Mouse (Mus musculus): ENCODE measurements around the gene Hist1h2bf.
A peak's percentile ranks its signal among the peaks of the same experiment; 100 is the strongest.
"Not testable (repeated sequence)": the region's sequence is repeated elsewhere in the genome, so short reads cannot be mapped to it uniquely, and the experiment has no call there.

Gene Hist1h2bf

DNA sequence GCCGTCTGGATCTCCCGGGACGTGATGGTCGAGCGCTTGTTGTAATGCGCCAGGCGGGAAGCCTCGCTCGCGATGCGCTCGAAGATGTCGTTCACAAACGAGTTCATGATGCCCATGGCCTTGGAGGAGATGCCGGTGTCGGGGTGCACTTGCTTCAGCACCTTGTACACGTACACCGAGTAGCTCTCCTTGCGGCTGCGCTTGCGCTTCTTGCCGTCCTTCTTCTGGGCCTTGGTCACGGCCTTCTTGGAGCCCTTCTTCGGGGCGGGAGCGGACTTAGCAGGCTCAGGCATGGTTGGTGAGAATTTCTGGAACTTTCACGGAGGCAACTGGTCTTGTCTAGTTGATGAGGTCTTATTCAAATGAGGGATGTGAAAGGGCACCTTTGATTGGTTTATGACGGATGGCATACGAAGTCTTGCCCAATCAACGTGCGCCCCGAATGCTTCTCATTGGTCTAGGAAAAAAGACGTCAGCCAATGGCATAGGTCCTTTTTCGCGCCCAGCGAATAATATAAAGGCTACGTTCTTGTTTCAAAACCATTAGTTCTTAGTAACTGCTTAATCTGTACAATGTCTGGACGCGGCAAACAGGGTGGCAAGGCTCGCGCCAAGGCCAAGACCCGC lies at the start of gene Hist1h2bf, which contains the start of gene Hist1h2ad:
Hist1h2bf (minus strand) TSS at position 299 of the 627 bp plus-strand sequence.
Hist1h2ad (plus strand) TSS at position 484 of the 627 bp plus-strand sequence.
- peak; percentile 91 for DNase-seq (ENCODE audit: low read depth, low spot score)

DNA sequence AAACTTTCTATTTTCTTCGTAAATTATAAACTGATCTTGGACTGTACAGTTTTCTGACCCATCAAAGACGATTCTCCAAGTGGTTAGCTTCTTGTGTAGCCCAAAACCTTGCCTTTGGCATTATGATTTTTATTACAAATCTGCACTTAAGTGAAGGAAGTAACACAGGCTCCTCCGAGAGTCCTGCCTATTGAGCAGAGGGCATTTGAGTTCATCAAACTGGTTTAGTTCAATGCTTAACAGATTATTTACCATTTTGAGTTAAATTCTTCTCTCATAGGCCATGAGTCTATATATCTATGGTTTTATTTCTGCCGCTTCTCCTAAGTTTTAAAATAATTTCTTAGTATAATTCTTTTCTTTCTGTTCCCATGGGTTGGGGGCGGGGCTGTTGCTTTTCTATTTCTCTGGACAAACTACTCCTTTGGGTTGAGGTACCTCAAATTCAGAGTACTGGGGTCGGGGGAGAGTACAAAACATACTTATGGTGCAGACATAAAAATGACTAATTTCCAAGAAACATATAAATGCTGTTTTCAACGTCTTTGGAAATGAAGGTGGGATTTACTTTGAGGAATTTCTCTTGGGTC lies 49.0 kb upstream of the Hist1h2bf start:
- peak; percentile 4 for DNase-seq (ENCODE audit: low read depth, low spot score)

DNA sequence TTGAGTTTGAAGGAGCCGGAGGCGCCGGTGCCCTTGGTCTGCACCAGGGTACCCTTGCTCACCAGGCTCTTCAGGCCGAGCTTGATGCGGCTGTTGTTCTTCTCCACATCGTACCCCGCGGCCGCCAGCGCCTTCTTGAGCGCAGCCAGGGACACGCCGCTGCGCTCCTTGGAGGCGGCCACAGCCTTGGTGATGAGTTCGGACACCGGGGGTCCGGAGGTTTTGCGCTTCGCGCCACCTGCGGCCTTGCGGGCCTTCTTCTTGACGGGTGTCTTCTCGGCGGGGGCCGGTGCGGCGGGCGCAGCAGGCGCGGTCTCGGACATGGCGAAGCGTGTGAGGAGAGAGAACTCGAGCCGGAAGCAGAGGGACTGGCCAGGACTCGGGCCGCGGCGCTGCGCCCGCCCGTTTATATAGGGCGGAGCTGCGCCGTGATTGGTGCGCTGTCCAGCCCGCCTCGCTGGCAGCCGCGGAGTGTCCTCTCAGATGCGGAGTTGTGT lies 48.2 kb upstream of the Hist1h2bf start, which contains the start of gene Hist1h1e:
Hist1h1e (minus strand) TSS at position 384 of the 497 bp plus-strand sequence.
- DNase-seq (ENCODE audit: low read depth, low spot score), result peak; percentile 93

DNA sequence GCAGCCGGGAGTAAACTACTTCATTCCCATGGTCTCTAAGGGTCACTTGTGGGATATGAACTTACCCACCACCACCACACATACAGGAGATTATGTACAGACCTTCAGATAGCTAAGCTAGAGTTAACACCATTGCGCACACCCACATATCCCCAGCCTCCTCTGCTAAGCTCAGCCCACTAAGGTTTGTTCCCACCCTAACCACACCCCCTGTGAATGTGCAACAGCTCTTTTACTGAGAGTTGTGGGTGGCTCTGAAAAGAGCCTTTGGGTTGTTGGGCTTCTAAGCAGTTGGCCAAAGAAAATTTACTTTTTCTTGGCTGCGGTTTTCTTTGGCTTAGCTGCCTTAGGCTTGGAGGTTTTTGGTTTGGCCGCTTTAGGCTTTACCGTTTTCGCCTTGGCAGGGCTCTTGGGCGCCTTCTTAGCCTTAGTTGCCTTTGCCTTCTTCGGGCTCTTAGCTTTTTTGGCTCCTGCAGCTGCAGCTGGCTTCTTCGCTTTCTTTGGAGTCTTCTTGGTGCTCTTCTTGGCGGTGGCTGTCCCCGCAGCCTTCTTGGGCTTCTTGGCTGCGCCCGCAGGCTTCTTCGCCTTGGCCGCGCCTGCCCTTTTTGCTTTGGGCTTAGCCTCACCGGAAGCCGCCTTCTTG lies 47.7 kb upstream of the Hist1h2bf start:
- DNase-seq (ENCODE audit: low read depth, low spot score), result peak; percentile 75

DNA sequence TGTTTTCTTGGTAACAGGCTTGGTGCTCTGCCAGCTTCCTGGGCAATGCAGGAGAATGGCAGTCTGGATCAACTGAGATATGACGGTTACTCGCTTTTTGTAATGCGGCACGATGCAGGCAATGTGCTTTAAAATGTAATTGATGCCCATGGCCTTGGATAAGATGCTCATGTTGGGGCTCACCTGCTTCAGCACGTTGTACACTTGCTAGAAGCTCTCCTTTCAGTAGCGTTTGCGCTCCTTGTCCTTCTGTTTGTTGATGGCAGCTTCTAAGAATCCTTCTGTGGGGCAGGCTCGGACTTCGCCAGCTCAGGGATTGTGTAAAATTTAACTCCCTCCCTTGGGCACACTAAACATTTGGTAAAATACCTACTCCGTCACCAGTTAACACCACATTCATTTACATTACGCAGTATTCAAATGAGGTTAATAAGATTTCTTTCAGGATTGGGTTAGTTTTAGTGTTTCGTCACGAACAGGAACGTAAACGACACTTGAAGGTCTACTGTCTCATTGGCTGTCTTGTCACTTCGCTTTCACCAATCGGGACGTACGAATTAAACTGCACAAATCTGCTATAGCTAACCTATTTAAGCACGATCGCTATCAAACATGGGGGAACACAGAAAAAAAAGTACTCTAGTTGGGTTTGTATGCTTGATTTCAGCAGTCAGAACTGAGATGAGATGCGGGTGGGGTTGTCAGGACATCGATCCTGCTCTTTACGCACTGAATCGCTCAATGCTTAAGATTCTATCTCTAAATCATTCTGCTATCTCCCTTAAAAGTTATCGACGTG lies 46.9 kb upstream of the Hist1h2bf start, which contains the start of gene Hist1h2be:
Hist1h2be (minus strand) TSS at position 392 of the 799 bp plus-strand sequence.
- DNase-seq (ENCODE audit: low read depth, low spot score), result peak; percentile 87

DNA sequence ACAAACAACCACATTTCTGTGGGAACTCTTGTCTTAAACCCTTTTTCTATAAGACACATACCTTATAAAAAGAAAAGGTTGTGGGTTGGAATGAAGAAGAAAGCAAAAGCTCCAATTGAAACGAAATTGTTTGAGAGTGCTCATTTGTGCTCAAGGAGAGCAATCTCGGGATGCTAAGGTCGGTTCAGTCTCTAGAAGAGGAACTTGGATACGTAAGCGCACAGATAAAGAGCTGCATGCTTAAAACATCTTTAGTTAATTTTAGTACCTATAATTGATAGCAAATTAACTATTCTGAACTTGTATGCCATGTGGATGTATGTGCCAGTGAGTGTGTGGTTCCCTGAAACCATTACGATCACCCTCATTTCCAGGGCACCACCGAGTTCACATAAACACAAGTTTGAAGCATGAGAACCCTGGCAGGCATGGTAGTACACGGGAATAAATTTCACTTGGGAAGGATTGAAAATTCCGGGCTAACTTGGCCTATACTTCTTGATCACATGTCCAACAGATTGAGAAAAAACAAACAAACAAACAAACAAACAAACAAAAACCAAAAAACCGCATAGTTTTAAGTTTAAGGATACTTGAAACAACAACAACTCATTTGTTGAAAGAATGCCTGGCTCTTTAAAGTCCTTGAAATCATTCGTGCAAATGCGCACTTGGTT lies 46.2 kb upstream of the Hist1h2bf start:
- DNase-seq (ENCODE audit: low read depth, low spot score), result no peak

DNA sequence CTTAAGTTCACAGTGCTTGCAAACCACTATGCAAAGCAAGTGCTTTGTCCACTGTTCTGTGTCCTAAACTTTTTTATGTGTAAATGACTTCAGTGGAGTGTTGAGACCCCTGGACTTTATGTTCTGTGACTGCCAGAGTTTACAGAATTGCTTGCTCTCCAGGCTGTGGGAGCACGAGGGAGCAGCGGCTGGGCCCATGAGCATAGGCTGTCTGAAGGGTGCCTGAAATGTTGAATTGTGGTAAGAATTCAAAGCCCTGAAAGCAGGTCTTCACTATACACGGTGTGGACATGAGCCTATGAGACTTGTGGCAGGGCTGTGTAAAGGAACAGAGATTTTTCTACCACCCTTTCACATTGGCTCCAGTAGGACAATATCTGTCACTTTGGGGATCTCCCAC lies 37.6 kb upstream of the Hist1h2bf start:
- DNase-seq (ENCODE audit: low read depth, low spot score), result no peak

DNA sequence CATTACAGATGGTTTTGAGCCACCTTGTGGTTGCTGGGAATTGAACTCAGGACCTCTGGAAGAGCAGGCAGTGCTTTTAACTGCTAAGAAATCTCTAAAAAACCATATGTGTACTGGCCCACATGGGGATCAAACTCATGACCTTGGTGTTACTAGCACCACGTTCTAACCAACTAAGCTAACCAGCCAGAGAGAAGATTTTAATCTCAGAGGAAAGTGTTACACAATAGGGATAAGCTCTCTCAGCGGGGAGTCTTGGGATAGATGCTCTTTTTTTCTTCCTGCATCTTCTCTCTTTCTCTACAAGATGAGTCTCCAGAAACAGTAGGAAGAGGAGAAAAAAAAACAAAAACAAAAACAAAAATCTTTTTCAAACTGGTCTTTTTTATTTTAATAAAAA lies 36.4 kb upstream of the Hist1h2bf start:
- no peak for DNase-seq (ENCODE audit: low read depth, low spot score)

DNA sequence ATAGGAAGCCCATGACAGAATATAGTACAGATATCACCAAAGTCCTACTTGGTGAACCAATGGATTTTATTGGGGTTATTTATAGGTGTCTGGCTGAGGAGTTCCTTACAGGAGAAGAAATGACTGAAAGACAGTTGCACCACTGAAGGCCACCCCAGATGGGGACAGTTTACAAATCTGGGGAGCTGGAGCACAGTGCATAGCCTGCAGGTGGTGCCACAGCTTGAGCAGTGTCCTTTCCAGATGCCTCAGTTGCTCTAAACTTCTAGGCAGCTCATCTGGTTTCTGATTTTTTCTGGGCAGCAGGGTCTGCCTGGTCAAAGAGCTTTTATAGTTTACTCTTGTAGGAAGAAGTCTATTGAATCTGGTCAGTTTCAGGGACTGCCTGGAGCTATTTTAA lies 35.8 kb upstream of the Hist1h2bf start:
- DNase-seq (ENCODE audit: low read depth, low spot score), result no peak

DNA sequence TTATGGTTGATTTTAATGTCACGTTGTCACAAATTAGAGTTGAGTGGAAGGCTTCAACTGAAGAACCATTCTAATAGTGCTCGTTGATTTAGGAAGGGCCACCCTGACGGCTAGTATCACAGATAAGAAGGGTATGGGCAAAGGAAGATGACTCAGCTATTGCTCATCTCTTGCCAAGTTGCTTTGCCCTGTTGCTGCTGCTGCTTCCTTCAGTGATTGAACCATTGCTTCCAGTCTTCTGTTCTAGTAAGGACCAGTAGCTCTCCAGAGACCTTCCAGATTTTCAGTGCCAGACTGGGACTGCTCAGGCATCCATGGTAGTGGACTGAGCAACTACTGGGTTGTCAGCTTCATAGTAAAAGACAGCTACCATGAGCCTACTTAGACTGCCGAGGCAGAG lies 35.2 kb upstream of the Hist1h2bf start:
- DNase-seq (ENCODE audit: low read depth, low spot score), result no peak

DNA sequence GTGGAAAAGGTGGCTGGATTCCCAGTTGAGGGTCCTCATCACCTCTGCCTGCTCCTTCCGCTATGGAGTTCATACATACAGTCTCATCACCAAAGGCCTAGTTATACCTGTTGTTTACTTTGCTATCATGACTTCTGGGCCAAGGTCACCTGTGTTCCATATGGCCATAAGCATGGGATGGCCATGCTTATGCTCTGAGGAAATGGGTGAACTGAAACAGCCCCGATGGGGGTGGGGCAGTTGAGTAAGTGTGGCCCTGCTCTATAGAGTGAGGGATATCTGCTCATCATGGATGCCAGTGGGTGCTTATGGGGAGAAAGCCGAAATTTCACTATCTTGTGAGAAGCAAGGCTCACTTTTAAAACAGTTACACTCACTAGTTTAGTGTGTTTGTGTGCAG lies 31.1 kb upstream of the Hist1h2bf start:
- no peak for DNase-seq (ENCODE audit: low read depth, low spot score)

DNA sequence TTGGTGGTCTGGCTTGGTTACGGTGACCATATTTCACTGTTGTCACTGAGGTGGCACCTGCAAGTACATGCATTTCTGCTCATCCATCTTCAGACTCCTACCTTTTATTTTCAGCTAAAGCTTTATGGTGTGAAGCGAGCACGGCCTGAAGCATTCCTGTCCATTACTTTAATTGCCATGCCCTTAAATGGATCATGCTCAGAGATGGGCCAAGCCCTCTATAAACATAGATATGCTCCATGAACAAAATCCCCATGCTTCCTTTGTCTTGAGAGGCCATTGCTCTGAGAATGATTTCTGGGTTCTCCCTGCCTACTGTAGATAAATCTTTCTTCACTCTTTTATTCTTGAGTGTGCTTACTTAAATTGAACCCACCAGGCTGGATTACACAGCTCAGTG lies 30.5 kb upstream of the Hist1h2bf start:
- no peak for DNase-seq (ENCODE audit: low read depth, low spot score)

DNA sequence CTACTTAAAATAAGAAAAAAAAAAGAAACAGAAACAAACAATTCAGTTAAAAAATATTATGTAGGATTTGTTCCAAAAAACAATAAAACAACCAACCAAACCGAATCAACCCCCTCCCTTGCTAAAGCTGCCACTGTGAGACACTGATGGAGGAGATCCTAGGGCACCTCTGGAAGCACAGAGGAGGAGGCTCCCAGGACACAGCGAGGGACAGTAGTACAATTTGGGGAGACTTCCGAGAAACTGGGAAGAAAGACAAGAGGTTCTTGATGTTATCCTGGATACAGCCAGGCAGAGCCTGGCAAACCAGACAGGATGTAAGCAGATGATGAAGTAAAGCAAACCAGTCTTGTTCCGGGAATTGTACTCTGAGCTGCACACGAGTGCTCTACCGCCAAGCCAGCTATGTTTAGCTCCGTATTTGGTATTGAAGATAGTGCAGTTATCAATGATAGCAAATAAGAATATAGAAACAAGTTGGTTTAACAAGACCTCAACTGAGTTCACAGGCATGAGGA lies 29.2 kb upstream of the Hist1h2bf start:
- no peak for DNase-seq (ENCODE audit: low read depth, low spot score)

DNA sequence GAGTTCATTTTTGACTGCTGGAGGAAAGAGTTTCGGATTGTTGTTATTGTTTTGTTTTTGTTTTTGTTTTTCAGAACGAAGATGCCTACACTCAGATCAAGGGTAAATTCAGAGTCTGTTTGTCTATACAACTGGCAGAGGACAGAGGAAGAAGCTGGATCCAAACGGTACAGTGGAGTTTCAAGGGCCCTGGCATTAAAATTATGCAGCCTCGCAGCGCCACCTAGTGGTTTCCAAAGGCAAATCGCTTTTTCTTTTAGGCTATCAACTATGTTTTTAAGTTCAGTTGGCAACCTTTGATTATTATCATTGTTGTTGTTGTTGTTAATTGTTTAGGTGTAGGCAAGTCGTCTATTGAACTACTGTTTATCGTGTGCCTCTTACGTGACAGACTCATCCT lies 24.0 kb upstream of the Hist1h2bf start:
- peak; percentile 60 for DNase-seq (ENCODE audit: low read depth, low spot score)

DNA sequence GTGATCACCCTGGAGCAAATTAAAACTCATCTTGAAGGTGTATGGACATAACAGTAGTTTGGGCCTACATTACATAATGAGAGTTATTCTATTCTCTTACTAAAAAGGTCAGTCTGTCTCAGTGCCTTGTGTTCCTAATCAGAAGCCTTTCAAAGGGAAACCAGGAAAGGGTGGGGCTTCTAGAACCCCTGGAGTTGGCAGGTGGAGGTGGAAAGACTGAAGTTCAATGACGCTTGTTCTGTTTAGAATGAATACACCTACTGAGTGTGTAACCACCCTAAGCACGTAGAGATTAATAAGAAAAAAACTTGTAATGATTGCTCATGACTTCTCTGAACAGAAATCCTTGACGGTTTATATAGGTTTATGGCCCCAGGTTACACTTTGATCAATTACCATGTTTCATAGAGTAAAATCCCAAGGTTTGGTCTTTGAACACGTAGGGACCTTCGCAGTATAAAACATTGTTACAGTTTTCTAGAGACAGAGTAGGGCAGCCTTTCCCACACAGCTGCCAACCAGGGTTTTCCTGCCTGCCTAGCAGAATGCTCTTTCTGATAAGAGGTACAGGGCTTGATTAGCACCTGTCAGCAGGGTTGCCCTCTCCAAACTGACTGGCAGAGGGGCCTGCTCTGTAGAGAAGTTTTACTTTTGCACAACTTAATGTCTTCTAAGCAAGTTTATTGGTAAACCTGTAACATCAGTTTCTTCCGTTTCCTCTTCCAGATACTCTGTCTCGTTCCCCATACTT lies 21.8 kb upstream of the Hist1h2bf start:
- DNase-seq (ENCODE audit: low read depth, low spot score), result no peak

DNA sequence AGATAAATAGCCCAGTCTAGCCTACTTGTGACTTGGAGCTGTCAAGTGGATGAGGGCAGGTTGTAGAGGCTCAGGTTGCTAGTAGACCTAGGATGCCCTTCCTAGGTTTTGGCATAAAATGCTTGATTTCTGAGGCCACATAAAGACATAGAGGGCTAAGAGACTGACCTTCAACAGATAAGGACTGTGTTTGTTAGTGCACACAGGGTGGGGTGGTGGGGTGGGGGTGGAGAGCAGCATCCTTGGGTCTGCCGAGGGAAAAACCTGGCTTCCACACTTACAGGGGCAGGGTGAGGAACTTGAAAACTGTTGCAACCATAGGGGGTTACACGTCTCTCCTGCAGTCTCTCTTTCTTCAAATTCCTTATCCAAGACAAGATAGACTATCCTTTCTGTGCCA lies 21.2 kb upstream of the Hist1h2bf start:
- no peak for DNase-seq (ENCODE audit: low read depth, low spot score)

DNA sequence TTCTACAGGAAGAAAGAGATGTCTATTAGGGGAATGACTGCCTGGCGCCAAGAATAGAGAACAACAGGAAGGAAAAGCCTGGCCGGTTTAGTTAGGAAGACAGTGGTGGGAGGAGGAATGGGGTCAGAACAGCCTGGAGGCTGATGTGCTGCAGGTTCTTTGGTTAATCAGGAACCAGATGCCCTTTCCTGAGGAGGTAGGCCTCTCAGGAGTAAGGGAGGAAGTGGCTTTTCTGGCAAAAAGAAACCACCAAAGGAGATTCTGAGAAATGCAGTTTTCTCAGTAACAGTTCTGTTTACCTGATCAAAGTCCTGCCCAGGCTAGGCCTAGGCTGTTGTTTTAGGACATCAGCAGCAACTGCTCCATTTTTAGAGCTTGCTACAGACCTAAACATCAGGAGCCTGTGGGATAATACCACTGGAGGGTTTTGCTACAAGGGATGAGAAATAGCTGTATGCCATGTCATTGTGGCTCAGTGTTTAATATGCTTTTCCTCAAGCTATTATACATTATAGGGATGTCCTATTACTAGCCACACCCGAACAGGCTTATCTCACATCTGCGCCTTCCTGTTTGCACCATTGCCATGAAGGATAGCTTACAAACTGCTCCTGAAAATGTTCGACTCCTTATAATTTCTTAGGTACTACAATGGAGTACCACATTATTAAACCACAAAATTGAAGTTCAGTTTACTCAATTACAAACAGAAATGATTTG lies 19.2 kb upstream of the Hist1h2bf start:
- DNase-seq (ENCODE audit: low read depth, low spot score), result no peak

DNA sequence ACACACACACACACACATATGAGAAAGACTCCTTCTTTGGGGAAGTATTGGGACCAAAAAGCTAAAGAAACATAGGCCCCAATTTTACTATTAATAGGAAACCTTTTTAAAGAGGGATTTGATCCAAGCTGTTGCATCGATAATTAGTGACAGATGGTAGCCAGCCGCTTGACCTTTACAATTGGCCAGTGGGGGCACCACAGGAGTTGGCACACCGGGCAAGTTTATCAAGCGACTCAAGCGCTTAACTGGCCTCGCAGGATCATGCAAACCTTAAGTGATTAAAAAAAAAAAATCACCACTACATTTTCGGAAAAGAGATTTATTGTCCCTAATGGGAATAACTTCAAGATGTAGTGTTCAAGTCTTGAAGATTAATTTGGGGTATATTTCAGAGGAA lies 18.6 kb upstream of the Hist1h2bf start:
- DNase-seq (ENCODE audit: low read depth, low spot score), result no peak

DNA sequence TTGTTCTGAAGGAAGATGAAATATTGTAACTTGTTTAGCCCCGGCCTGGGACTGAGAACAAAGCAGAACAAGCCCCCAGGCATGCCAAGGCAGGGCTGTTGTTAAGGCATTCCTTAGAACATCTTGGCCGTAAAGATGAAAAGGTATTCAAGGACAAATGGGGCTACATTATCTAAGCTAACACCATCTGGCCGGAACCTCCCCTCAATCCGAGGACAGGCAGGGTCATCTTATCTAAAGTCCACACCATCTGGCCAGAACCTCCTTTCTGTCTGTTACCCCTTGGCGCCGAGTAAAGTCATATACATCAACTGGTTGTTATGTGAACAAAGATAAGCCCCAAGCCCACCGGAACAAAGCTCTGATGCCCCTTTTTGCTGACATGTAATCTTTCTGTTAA lies 17.9 kb upstream of the Hist1h2bf start:
- not testable (repeated sequence) for DNase-seq (ENCODE audit: low read depth, low spot score)

DNA sequence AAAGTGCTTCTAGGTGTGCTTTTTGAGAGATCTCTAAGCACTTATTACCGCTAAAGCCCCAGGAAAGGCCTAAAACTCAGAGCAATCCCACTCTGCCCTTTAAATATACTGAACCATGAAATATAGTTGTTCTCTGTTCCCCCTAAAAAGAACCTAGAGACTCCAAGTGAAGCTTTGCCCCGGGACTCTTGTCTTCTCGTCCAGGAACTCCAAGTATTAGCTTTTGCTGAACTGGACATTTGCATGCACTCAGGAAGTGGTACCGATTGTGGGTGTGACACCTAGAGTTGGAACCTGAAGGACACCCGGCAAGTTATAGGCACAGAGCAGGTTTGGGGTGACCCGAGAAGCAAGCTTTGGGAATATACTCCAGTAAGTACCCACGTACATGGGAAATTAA lies 17.2 kb upstream of the Hist1h2bf start:
- no peak for DNase-seq (ENCODE audit: low read depth, low spot score)
